Mouse (Mus musculus): ENCODE data around the gene Carmil2.

The Carmil2 gene

GRCm38 (mm10) chr8:105695080-105695780 lies 9.2 kb downstream of the Carmil2 start:
- no peak for DNase-seq (ENCODE audit: low read depth, low spot score)

DNA sequence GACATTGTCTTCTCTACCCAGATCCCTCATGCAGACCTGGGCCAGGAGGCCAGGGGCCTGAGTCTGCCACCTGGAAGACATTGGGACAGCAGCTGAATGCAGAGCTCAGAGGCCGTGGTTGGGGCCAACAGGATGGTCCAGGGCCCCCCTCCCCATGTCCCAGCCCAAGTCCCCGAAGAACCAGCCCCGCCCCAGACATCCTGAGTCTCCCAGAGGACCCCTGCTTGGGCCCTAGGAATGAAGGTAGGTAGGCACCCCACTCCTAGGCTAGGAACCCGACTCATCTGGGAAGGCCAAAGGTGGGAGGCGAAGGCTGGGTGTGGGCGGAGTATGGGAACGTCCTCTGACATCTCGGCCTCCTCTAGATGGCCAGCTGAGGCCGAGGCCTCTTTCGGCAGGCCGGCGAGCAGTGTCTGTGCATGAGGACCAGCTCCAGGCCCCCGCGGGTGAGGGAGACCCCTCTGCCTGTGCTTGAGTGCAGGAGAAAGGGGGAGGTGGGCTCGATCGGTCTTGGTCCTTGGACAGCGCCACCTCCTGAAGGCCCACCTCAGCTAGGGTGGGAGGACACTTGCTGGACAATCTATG lies 11.2 kb downstream of the Carmil2 start:
- DNase-seq (ENCODE audit: low read depth, low spot score), result no peak

- DNase-seq (ENCODE audit: low read depth, low spot score), result no peak
These were observed 12.7 kb downstream of the Carmil2 start for GRCm38 (mm10) chr8:105698734-105699133.

DNA sequence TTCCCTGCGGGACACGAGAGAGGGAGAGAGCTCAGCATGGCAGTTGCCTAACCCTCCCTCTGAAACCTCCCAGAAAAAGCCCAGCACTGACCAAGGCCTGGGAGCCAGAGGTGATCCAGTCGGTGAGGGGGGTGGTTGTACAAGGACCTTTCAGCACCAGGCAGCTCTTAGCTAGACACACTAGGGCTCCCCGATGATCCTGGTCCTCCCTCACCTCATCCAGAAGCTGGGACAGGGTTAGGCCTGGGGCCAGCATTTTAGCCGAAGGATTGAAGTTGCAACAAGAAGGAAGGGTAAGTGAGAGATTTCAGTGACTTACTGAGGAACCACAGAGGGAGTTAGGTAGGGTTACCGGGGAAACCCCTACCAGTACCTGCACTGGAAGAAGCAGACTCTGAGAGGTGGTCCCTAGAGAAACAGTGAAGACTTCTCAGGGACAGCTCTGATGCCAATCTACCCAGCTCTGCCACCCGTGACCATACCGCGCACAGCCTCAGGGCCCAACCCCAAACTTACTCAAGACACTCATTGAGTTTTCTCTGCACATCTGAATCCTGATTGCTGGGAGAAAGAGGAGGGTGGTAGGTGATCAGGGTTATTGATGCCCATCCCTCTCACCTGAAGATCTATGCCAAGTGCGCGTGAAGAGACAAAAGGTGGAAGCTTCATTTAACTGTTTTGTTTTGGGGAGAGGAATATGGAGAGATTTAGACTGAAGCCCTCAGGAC lies 13.6 kb downstream of the Carmil2 start:
- DNase-seq (ENCODE audit: low read depth, low spot score), result no peak

GRCm38 (mm10) chr8:105700566-105700965 lies 14.5 kb downstream of the Carmil2 start:
- no peak for DNase-seq (ENCODE audit: low read depth, low spot score)

- DNase-seq (ENCODE audit: low read depth, low spot score), result peak; percentile 95
These were observed 15.1 kb downstream of the Carmil2 start, which contains the start of the genes Acd and Pard6a for GRCm38 (mm10) chr8:105700966-105701824. TSS of gene Acd (minus strand) at chr8:105701102. TSS of gene Pard6a (plus strand) at chr8:105701148.

DNA sequence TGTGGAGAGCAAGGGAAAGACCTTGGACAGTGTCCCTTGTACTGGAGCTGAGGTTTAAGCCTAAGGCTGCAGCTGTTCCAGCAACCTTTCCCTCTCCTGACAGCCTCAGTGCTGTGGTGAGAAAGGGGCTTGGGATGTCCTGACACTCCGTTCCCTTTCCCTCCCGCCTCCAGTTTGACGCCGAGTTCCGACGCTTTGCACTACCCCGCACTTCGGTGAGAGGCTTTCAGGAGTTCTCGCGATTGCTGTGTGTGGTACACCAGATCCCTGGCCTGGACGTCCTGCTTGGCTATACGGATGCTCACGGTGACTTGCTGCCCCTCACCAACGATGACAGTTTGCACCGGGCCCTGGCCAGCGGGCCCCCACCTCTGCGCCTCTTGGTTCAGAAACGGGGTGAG lies 15.9 kb downstream of the Carmil2 start:
- peak; percentile 23 for DNase-seq (ENCODE audit: low read depth, low spot score)

DNA sequence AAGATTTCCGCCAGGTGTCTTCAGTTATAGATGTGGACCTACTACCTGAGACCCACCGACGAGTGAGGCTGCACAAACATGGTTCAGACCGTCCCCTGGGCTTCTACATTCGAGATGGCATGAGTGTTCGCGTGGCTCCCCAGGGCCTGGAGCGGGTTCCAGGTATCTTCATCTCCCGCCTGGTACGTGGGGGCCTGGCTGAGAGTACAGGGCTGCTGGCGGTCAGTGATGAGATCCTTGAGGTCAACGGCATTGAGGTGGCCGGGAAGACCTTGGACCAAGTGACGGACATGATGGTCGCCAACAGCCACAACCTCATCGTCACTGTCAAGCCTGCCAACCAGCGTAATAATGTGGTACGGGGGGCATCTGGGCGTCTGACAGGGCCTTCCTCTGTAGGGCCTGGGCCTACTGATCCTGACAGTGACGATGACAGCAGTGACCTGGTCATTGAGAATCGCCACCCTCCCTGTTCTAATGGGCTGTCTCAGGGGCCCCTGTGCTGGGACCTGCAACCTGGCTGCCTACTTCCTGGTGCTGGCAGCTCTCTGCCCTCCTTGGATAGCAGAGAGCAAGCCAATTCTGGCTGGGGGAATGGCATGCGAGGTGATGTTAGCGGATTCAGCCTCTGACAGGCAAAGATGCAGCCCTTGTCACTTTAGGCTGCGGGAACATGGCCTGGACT lies 16.8 kb downstream of the Carmil2 start:
- no peak for DNase-seq (ENCODE audit: low read depth, low spot score)

DNA sequence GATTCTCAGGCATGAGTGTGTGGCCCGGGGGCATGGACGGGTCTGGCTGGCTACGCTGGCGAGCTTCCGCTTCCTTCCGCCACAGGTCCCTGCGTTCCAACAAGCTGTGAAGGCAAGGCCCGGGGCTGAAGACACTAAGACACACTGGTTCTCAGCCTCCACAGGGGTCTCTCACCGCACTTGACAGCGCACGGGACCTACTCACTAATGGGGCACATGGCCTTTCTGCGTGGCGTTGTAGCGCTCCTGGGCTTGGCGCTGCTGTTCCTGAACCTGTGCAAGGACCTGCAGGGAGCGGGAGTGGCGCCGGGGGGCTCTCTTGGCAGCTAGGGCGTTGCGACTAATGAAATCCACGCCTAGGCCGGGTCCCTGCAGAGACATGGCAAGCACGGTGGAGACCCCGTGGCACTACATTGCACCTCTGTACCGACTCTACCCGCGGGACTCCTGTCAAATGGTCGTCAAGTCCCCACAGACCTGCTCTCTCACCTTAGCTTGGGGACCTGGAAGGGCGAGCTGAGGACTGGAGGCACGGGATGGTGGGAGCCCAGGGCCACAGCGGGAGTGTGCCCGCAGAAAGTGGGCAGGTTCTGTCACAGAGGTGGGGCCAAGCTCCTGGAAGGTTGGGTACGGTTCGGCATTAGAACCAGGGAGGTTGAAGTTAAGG lies 18.2 kb downstream of the Carmil2 start:
- no peak for DNase-seq (ENCODE audit: low read depth, low spot score)

DNA sequence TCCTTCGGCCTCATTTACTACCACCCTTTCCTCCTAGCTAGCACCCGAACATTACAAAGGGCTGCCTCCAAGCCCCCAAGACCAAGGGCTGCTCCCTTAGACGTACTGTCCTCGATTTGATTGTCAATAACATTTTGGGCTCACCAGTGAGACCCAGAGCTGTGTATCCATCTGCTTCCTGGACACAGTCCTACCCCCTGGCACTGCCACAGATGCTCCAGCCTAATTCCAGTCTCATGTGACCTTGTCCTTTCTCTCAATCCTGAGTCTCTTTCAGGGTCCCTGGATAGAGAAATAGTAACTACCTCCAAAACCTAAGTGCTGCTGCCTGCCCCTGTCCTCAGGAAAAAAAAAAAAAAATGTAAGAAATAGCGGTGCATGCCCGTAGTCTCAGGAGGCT lies 18.9 kb downstream of the Carmil2 start:
- DNase-seq (ENCODE audit: low read depth, low spot score), result no peak

DNA sequence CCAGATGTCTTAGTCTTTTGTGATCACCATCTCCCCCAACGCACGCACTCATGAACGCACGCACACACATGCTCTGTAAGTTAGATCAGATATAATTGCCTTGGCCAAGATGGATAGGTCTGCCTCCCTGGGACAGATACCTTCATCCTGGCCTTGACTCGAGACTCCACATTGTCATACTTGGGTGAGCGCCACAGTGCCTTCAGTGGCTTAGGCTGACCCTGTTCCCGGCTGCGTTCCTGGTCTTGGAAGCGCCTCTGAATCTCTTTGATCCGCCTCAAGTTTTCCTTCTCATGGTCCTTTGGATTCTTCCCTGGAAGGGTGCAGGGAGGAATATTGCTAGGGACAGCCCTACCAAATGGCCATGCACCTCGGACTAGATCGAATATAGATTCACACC lies 20.4 kb downstream of the Carmil2 start:
- DNase-seq (ENCODE audit: low read depth, low spot score), result no peak

DNA sequence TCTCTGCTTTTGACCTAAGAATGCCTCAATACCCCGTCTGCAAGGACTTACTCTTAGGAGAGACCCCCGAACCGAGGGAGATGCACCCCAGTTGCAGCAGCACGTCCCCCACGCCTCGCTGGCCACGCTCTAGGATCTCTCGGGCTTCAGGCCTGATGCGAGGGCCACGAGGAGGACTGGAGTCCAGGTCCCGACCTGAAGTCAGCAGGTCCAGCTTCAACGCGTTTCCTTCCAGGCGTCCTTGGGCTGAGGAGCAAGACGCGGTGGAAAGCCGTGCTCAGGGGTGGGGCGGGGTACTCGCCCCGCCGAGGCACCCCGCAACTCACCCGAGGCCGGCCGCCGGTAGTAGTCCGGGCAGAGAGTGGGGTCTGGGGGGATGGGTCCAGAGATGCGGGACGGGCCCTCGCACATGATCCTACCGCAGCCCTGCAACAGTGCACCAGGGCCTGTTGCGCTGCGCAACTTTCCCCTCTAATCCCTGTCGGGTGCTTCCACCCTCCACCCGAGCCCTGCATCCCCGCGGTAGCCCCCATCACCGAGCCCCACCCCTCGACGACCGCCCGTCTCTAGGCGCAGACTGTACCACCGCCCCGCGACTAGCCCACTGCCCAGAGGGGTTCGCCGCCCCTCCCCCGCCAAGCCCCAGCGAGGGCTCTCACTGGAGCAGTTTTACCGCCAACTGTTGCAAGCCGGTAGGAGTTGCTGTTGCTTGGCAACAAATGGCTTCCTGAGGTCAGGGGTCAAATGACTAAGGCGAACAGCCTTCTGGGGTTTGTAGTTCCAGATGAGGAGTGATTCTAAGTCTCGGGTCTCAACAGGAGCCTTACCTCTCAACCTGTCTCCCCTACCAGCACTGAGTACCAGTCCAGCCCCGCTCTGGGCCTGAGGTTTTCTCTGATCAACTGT lies 21.7 kb downstream of the Carmil2 start, which contains the start of the genes 4933405L10Rik and Enkd1:
TSS of gene 4933405L10Rik (plus strand) at position 158 of the 906 bp plus-strand sequence.
TSS of gene Enkd1 (minus strand) at position 713 of the 906 bp plus-strand sequence.
- peak; percentile 96 for DNase-seq (ENCODE audit: low read depth, low spot score)

DNA sequence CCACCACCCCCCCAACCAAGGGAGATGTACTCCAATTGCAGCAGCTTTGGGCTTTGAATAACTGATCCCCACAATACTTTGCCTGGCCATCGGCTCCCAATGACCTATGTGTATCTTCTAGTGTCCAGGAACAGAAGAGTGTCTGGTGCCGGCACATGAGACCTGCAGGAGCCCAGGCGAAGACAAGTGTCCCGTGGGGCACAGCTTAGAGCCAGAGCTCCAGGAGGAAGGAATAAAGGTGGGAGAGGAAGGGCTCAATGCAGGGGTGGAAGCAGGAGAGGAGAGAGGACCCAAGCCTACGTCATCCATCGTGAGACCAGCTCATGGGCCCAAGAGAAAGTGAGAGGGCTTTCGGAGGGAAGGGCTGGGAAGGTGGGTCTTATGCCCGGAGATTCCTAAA lies 22.6 kb downstream of the Carmil2 start:
- DNase-seq (ENCODE audit: low read depth, low spot score), result no peak

DNA sequence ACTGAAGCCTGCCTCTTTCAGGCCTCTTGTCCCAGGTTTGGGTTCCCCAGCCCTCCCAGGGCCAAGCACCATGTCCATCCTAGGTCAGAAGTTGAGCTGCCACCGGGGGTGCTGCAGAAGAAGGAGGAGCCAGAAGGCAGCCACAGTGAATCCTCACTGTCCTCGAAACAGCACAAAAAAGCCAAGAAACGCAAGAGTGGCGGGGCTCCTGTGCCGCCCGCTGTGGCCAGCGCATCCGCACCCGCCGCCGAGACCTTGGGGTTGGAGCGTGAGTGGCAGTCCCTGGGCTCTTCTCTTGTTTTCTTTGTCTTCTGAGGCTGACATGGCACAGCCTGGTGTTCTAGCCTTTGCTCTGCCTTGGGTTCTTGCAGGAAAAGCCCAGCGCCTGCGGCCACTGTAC lies 23.2 kb downstream of the Carmil2 start:
- DNase-seq (ENCODE audit: low read depth, low spot score), result no peak

GRCm38 (mm10) chr8:105712286-105712685 lies 26.2 kb downstream of the Carmil2 start:
- no peak for DNase-seq (ENCODE audit: low read depth, low spot score)

DNA sequence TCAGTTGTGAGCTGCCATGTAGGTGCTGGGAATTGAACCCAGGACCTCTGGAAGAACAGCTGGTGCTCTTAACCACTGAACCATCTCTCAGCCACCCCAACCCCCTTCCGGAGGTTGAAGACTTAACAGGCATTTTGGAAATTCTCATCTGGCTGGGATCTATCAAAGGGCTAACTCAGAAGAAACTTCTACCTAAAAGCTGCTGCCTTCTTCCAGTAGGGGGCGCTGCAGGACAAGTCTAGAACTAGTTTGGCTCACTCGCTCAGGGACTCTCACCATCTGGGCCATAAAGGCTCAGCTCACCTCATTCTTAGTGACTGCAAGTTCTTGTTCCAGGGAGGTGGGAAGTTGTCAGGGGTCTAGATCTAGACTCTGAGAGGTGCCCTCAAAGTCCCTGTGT lies 28.1 kb downstream of the Carmil2 start:
- peak; percentile 96 for DNase-seq (ENCODE audit: low read depth, low spot score)

DNA sequence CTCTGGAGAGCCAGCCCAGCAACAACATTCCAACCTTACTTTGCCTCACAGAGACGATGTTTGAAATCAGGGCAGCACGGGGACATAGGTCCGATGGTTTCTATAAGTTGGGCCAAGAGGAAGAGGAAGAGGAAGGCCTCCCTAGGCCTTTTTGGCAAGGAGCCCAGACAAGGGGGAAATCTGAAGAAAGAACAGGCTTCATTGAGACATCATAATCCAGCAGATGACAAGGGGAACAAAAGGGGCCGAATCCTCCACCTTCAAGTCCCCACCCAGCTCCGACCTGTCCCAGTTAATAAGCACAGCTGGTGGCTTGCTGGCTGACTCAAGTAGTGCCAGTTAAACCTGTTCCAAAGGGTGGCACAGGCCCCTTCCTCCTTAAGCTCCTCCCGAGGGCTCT lies 29.0 kb downstream of the Carmil2 start:
- no peak for DNase-seq (ENCODE audit: low read depth, low spot score)

DNA sequence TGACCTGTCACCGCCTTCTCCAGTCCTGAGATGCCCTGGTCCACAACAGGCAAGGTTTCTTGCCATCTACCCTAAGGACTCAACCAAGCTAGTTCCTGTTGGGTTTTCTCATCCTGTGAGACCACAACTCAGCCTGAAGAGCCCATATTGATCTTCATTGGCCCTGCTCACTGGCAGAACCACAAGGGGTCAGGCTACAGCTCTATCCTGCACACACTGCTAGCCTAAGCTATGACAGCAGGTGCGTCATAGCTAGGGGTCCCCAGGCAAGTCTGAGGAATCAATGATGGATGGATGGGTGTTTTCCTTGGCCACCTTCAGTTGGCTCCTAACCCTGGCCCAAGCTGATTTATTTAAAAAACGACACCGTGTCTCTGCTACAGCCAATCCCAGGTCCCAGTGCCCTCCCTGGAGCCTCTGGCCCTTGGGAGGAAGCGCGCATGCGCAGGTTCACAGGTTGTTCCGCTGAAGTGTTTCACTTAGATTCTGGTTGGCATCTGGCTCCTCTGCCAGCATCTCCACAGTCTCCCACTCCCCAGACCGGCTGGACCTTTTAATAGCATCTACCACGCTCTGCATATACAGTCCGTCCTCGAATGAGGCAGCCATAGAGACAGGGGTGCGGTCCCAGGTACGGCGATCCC lies 30.4 kb downstream of the Carmil2 start:
- DNase-seq (ENCODE audit: low read depth, low spot score), result no peak

GRCm38 (mm10) chr8:105719637-105720036 lies 33.6 kb downstream of the Carmil2 start:
- DNase-seq (ENCODE audit: low read depth, low spot score), result no peak
